Mouse (Mus musculus) kidney, postnatal 10 days (tissue): ENCODE results near the gene Gm10837.

ENCODE experiments used
- DNase-seq: peaks from one replicate; pipeline ENCODE4 v3.0.0; 2021; ENCODE audit warnings: mixed read lengths

Gene Gm10837

DNA sequence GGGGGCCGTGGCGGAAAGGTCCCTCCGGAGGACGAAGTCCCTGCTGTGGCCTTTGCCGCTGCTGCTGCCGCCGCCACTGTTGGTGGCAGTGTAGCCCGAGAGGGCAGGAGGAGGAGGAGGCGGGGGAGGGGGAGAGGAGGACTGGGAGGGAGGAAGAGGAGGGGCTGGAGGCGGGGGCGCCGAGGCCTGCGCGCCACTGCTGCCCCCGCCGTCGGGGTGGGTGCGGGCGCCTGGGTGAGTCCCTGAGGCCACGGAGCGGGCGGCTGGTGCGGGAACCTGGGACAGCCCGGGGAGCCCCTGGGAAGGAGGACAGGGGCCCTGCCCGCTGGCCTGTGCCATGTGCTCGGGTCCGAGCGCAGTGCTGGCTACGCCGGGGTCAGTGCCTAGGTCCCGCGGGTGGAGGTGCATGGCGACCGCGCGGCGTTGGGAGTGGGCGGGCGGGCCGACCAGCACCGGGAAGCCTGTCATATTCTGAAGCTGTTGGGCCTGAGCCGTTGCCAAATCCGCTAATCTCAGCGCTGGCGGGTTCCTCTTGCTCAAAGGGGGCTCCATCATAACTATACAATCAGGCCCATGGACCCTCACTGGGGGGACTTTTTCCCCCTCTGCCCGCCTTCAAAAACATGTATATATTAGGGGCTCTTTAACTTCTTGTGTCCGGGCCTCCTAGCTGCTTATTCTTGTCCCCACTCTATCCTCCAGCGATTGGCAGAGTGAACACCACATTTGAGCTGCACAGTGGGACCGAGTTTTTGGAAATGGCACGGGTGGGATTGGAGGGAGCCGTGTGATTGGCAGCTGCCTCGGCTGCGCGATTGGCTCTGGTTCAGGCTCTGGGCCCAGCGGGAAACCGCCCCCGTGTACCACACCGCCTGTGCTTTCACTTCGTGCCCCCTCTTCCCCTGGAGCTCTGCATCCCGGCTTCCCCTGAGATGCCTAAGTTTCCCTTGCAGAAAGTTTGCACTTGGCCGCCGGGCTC is 25.3 kb upstream of the Gm10837 start, which contains the start of gene Zic5:
TSS of gene Zic5 (minus strand) at position 915 of the 979 bp plus-strand sequence.
- DNase-seq = peak; percentile 43

DNA sequence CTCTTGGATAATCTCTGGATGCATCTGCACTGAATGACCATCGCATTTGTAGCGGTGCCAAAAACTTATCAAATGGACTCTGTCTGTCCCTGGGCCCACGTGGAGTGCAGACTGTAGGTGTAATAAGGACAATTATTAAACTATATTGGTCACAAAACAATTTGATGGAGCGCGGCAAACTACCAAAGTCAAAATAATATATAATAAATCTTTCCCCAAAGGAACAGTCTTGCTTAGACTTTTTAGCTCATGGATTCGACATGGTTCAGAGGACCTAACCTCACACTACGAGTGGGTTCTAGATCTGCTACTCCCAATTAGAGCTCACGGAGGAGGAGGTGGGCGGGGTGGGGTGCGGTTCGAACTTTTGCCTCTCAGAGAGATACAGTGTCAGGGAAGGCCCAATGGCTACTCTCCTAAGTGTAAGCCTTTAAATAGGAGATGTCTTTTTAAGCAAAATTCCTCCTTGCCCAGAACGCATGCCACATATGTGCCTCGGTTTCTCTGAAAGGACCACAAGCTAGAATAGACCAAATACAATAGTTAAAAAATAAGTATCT is 24.4 kb upstream of the Gm10837 start:
- no peak for DNase-seq

DNA sequence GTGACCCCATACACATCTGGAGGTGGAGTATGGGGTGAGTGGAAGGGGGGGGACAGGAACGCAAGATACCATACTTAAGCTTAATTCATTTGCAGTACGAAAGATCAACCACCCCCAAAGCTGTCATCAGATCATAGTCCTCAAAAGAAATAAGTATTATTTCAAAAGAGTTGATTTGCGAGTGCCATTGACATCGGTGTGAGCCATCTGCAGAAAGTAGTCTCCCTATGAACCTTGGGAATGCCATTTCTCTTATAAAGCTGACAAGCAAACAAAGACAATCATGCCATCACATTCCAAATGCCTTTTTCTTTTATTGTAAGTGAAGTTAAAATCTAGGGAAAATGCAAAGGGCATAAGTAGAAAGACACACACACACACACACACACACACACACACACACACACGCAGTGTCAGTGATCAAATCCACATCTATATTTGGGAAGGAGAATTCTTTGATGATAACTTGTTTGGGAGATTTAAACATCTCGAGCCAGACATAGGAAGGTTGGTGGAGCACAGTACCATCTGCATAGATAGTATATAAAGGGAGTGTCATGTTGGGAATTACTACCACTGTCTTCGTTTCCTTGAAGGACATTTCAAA is 23.5 kb upstream of the Gm10837 start:
- no peak for DNase-seq

DNA sequence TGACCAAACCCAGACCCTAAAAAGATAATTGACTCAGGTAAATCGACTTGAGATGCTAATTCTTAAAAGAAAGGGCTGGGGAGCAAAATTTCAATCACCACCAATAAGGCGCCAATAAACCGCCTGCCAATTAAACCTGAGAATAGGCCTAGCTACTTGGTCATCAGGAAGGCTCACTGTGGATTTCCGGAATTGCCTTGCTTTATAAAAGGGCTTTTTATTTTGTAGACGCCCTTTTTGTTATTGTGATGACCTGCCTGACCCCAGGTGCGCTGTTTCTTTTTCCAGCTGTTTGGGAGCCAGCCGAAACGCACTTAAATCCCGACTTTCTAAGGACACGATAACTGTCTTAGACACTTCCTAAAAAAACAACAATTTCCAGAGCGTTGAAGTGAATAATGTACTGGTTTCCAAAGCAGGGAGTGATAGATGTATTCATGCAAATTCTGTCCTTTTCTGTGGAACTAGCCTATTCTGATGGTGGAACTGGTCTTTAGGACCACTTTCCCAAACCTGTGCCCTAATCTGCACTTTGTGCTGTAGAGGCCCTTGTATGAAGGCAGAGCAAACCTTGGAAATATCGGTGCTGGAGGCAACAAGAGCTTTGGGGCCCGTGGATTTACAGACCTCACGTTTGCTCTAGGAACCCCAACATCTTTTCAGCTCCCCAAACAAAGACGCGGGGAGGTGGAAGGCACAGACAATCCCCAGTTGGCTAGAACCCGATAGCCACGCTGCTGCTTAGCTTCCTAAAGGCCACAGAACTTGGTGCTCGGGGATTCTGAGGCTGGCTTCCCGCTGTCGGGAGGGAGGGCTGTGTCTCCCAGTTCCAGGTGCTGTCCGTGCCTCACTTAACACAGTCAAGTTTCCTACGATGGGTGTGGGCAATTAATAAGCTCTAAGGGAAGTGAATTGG is 22.2 kb upstream of the Gm10837 start:
- DNase-seq = no peak

DNA sequence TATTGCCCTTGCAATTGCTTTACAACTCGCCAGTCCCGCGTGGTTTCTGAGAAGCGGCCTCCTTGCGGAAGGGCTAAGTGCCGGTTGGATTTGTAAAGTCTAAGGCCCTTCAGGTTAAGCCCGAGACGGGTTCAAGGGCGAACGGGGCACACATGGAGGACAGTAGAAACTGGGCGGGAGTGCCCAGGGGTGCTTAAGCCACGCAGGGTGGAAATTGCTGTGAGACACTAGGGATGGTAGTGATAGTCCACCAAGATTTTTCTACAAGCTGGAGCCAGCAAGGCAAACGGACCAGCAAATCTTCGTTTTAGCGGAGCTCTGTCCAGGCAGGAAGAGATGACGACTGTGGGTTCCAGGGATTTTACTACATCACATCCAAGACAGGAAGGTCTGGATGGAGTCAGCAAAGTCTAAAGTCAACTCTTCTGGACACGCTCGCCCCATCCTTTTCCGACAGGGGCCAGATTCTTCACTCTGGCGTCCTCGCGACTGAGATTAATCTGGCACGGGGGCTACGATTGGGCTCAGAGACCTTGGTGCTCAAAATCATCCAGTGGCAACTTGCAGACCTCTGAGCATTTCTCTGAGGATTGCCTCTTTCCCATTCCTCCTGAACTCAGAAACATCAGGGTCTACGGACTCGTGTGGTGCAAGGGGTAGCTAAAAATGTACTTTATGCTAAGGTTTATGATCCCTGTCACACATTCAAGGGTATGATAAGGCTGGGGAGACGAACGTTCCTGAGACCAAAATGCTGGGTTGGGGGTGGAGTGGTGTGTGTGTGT is 21.2 kb upstream of the Gm10837 start:
- DNase-seq = no peak

DNA sequence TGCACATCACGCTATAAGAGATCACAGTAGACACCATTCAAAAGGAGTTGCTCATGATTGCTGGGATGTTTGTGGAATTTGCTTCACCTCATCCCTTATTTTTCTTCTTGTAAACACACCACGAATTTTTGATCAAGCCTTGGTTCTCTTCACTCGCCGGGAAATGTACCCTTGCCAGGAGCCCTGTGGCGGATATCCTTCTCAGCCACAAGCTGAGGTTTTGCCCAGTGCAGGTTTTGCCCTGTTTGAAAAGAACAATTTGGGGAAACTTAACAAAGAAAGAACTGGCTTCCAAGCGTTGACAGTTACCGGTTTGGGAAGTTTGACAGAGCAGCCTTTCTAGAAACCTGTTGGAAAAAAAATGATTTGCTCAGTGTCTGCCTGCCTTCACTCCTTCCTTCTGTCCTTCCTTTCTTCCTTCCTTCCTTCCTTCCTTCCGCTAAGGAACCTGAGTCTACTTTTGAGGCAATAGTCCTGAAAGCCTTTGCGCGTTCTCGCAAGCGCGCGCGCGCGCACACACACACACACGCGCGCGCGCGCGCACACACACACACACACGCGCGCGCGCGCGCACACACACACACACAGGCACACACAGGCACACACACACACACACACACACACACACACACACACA is 18.8 kb upstream of the Gm10837 start:
- no peak for DNase-seq

DNA sequence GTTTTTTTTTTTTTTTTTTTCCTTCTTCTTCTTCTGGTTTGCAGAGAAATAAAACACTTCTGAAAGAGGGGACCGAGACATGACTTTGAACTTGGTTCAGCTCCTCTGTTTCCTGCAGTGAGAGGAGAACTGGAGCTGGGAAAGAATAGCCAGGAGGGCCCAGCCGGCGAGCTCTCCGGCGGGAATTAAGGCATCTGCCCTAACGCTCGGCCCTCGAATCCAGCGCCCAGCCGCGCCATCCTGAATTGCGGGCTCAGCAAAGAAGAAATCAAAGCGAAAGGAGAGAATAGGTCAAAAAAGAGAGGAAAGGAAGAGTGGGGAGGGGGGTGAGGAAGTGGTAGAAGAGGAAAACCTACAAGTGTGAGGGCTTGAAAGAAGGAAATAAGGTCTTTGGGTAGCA is 18.2 kb upstream of the Gm10837 start:
- no peak for DNase-seq

DNA sequence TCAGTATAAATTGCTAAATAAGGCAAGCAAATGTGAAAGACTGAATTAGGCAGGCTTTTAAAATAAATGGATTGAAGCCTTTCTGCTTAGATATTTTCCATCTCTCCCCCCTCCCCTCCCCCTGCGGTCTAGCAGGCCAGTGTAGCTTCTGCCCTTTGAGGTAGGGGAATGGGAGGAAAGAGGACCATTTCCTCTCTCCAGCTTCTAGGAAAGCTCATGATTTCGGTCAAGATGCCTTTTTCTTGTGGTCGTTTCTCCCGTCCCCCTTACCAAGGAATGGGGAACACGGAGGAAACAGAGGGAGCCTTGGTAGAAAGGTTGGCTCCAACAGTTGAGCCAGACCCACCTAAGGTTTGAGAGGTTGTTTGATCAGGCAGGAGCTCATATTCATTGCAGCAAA is 17.7 kb upstream of the Gm10837 start:
- no peak for DNase-seq

DNA sequence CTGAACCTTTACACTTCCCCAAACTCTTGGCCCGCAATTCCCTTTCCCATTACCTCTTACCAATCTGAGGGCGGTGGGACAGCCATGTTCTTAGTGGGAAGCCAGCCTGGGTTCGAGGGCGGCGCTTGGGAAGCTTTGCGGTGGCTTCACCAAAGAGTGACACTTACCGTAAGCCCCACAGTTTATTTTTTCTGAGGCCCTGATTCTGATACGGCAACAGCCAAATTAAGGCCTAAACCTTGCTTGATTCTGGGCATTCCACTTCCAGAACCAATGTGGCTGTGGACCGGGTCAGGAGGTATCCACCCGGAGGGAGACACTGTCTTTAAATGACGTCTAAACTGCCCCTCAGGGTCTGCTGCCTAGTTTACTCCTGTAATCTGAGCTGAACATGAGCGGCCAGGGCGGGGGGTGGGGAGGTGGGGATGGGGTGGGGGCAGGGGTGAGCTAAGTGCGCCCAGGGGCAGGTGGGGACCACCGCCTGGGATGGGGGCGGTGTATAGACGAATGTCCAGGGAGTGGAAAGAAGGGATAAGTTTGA is 17.1 kb upstream of the Gm10837 start:
- DNase-seq = no peak

DNA sequence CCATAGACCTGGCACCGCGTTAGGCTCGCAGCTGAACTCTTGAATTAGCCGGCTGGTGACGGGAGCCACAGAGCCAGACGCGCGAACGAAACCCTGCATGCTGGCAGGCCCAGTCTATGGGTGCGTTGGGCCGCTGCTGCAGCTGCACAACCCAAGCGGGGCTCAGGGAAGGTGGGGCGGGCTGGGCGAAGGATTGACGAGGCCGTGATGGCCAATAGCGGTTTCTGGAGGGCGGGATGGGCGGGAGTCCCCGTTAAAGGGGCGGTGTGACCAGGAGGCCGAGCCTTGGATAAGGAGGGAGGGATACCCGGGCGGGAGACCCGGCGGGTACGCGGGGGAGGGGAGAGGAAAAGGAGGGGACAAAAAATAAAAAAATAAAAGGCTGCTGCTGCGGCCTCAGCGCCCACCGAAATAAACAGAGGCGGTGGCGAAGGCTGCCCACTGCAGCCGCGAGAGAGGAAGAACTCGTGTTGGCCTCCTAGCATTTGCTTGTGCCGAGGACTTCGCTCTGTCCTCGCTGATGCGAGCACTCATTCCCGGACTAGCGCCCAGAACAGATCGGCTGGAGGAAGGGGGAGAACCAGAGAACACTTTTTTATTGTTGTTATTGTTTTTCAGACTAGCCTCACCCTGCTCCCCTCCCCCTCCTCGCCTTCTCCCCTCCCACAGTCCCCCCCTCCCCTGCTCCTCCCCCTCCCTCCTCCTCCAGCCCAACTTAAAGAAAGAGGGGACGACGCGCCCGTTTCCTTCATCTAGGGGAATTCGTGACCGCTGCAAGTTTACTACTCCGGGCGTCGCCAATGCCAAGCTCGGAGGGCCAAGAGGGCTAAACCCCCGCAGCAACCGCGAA is 16.1 kb upstream of the Gm10837 start:
- DNase-seq = no peak

DNA sequence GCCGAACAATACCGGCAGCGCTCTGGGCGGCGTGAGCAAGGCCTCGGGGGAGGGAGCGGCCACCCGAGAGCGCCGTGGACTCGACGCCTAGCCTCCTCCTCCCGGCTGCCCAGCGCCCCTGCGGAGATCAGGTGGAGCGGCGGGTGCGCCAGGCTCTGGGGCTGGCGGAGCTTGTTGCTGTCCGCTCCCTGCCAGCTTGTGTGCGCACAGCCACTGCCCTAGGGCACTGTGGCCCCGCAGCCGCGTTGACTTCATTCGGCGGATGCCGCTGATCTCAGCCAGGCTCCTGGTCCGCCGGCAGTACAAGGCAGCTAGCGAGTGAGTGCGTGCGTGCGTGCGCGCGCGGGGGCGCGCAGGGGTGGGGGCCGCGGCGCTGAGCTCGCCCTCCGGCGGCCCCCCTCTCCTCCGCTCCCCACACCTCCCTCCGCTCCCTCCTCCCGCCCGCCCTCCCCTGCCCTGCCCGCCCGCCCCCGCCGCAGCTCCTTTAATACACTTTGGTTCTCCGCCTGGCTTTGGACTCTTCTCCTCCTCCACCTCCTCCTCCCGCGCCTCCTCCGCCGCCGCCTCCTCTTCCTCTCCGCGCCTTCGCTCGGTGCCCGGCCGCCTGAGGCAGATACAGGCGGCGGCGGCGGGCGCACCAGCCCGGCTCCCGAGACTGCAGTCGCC is 15.4 kb upstream of the Gm10837 start, which contains the start of gene Zic2:
TSS of gene Zic2 (plus strand) at position 545 of the 666 bp plus-strand sequence.
- DNase-seq = peak; percentile 49

DNA sequence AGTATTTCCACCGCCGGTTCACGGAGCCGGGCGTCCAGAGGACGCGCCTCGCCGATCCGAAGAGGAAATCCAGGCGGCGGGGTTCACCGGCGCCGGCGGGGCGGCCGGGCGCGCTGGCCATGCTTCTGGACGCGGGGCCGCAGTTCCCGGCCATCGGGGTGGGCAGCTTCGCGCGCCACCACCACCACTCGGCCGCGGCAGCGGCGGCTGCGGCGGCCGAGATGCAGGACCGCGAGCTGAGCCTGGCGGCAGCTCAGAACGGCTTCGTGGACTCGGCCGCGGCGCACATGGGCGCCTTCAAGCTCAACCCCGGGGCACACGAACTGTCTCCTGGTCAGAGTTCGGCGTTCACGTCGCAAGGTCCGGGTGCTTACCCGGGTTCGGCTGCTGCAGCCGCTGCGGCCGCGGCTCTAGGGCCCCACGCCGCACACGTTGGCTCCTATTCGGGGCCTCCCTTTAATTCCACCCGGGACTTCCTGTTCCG is 14.8 kb upstream of the Gm10837 start:
- no peak for DNase-seq

DNA sequence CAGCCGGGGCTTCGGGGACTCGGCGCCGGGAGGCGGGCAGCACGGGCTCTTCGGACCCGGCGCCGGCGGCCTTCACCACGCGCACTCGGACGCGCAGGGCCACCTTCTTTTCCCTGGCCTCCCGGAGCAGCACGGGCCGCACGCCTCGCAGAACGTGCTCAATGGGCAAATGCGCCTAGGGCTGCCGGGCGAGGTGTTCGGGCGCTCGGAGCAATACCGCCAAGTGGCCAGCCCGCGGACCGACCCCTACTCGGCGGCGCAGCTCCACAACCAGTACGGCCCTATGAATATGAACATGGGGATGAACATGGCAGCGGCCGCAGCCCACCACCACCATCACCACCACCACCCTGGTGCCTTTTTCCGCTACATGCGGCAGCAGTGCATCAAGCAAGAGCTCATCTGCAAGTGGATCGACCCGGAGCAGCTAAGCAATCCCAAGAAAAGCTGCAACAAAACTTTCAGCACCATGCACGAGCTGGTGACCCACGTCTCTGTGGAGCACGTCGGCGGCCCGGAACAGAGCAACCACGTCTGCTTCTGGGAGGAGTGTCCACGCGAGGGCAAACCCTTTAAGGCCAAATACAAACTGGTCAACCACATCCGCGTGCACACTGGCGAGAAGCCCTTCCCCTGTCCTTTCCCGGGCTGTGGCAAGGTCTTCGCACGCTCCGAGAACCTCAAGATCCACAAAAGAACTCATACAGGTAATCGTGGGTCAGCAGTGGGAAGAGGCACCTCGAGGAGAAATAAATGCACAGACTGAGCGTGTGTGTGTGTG is 14.2 kb upstream of the Gm10837 start:
- peak; percentile 35 for DNase-seq

DNA sequence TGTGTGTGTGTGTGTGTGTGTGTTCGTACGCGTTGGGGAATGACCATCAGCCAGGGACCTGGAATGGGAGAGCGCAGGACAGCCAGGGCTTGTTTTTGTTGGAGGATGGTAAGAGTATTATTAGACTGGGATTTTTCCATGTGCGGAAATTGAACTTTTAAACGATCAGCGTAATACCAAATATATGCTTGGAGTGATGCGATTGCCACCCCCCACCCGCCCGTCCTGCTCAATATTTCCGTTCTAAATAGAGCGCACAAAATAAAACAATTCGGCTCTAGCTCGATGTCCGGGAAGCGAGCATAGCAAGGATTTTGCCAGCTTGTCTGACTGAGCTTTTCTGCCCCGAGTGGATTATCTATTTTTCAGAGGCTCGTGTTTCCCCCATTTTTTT is 13.6 kb upstream of the Gm10837 start:
- DNase-seq = no peak

DNA sequence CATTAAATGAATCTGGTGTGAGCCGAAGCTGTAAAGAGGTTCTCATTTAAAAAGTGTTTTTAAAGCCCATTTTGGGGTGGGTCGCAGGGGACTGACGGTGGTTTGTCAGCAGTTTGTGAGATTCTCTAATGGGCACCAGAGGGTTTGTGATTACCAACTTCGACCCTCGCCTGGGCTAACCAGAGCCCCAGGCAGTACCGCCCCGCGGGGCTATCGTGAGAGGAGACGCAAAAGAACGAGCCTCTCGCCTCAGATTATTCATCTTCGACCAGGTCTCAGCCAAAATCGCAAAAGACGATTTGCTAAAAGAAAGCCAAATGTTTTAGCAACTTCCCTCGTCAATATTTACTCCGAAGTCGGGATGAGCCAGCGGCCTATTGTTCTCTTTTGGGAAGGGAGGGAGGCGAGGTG is 13.1 kb upstream of the Gm10837 start:
- no peak for DNase-seq

DNA sequence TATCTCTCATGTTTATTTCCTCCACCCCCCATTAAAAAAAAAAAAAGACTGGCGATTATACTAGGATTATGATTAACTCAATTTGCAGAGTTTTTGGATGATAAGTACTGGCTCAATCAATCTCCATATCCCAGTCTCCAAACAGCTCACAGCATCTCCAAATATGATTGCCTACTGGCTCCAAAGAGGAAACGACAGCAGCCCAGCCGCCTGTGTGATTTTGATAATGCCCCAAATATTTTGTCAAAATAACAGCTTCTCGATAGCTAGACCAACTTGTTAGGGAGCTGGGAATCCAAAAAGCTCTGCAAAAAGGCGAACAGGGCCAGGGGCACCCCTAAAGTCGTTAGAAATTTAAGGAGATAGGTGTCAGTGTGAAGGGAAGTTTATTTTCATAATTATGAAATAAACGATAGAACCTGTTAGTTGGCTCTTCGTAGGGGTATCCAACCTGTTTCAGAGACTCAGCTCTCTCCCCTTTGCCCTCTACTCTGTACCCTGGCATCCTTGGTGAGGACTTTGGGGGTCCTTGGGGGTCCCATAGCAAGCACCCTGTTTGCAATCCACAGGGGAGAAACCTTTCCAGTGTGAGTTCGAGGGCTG is 12.3 kb upstream of the Gm10837 start:
- DNase-seq = no peak

DNA sequence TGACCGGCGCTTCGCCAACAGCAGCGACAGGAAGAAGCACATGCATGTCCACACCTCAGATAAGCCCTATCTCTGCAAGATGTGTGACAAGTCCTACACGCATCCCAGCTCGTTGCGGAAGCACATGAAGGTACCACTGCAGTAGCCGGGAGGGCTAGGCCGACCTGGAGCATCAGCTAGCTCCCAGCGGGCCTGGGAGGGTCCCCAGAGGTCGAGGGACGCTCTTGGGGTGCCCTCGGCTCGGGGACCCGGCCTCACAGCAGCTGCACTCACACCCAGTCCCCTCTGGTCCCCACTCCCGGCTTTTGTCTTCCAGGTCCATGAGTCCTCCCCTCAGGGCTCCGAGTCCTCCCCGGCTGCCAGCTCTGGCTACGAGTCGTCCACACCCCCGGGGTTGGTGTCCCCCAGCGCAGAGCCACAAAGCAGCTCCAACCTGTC is 11.8 kb upstream of the Gm10837 start:
- DNase-seq = no peak
